Mouse (Mus musculus) stomach, postnatal 0 days (tissue): ENCODE measurements around the gene 1190007I07Rik.
"Not testable (repeated sequence)": the region's sequence is repeated elsewhere in the genome, so short reads cannot be mapped to it uniquely, and the experiment has no call there.

ENCODE experiments used
- CTCF ChIP-seq: IDR thresholded peaks from 2 replicates; pipeline ENCODE4 v1.5.1; 2016; ENCODE audit warnings: antibody characterized with exemption, low read depth, mild to moderate bottlenecking, moderate library complexity
- EP300 ChIP-seq: optimal IDR thresholded peaks from 2 replicates; pipeline ENCODE3; 2016; ENCODE audit warnings: antibody characterized with exemption

- not testable (repeated sequence) for TF ChIP-seq CTCF, EP300
Measured at GRCm38 (mm10) chr10:82623553-82623932, 515 bp upstream of the 1190007I07Rik start.
